Mouse (Mus musculus): ENCODE measurements around the gene Rundc1.
"Not testable (repeated sequence)": the region's sequence is repeated elsewhere in the genome, so short reads cannot be mapped to it uniquely, and the experiment has no call there.

Gene Rundc1

DNA sequence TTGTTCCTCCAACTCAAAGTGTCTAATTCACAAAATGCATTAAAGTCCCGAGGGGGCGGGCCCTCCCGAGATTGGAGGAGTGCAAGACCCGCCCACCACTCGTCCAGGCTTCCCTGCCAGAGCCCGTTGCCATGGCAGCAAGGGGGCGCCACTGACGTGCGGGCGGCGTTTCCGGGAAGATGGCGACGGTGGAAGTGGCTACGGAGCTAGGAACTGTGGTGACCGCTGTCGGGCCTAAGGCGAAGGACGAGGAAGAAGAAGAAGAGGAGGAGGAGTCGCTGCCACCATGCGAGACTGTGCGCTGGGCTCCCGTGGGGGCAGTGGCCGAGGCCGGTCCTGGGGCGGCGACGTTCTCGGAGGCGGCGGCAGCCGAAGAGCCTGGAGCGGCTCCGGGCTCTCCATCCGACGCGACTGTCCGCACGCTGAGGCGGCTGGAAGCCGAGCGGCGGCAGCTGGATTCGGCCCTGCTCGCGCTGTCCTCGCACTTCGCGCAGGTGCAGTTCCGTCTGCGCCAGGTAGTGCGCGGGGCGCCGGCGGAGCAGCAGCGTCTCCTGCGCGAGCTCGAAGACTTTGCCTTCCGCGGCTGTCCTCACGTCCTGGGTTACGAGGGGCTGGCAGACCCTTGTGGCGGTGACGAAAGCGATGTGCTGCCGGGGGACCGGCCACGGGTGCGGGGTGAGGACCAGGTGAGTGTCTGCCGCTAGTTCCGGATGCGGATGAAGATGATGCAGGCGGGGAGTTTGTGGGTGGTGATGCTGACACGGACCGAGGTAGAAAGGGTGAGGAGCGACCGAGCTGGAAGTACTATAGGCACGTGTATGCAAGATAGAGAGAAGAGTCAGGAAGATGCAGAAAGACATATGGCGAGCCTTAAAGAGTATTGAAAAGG lies at the start of gene Rundc1, which contains the start of gene Ptges3l:
Gene Rundc1, plus strand, starts transcription at position 161 of the 889 bp plus-strand sequence.
Gene Ptges3l, minus strand, starts transcription at position 409 of the 889 bp plus-strand sequence.
- peak; percentile 96 for DNase-seq (ENCODE audit: low spot score)

GRCm38 (mm10) chr11:101378196-101378595 lies 46.7 kb upstream of the Rundc1 start:
- not testable (repeated sequence) for DNase-seq (ENCODE audit: low spot score)

- DNase-seq (ENCODE audit: low spot score) = peak; percentile 22
These were observed 46.0 kb upstream of the Rundc1 start for GRCm38 (mm10) chr11:101378926-101379325.

GRCm38 (mm10) chr11:101381817-101382216 lies 43.1 kb upstream of the Rundc1 start:
- no peak for DNase-seq (ENCODE audit: low spot score)

- DNase-seq (ENCODE audit: low spot score) = peak; percentile 79
These were observed 29.8 kb upstream of the Rundc1 start for GRCm38 (mm10) chr11:101395110-101395509.

DNA sequence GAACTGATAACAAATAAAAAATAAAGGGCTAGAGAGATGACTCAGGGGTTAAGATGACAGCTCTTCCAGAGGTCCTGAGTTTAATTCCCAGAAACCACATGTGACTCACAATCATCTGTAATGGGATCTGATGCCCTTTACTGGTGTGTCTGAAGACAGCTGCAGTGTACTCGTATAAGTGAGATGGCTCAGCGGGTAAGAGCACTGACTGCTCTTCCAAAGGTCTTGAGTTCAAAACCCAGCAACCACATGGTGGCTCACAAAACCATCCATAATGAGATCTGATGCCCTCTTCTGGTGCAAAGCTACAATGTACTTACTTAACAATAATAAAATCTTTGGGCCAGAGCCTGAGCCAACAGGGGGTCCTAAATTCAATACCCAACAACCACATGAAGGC lies 9.6 kb upstream of the Rundc1 start:
- peak; percentile 27 for DNase-seq (ENCODE audit: low spot score)

GRCm38 (mm10) chr11:101416433-101417100 lies 8.3 kb upstream of the Rundc1 start:
- no peak for DNase-seq (ENCODE audit: low spot score)

DNA sequence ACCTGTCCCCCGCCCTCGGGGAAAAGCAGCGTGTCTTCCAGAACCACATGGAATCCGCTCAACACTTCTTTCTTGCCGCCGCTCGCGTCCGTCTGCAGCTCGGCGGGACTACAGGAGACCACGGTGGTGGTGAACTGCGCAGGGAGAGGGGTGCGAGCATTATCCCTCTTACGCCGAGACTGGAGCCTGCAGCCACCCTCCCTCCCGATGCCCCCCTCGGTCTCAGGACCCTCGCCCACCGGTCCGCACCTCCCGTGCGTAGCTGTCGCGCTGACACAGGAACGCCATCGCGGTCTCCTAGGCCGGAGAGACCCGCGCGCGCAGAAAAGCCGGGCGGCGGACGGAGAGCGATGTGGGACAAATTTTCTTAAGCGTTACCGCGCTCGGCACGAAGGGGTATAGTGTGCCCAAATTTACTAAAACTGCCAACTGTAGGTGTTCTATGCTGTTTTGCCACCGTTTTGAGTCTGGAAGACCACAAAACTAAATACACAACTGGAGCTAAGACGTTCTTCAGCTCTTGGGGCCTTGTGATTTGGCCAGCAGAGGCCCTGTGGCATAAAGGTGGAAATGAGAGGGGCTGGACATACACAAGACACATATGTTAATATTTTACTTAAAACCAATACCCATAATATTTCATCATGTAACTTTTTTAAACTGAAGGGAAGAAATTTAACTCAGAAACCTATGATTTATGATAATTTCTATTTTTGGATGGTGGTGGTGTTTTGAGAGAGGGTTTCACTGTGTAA lies 7.6 kb upstream of the Rundc1 start, which contains the start of gene Aarsd1:
Gene Aarsd1, minus strand, starts transcription at position 515 of the 755 bp plus-strand sequence.
- DNase-seq (ENCODE audit: low spot score) = peak; percentile 87

DNA sequence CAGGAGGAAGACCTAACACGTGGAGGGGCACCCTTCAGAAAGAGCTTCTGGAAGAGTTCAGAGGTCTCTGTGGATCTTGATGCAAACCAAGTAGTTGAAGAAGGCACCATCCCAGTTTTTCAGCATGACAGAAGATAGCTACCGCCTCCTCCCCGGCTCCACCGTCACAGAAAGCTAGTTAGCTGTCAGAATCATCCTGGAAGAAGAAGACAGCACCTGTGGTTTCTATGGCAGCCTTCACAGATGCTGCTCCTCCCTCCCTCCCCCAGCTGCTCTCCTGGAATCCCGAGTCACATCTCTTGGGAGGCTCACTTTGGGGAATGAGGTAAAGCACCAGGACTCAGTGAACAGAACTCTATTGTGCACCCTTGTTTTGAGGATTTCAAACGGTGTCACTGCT lies 5.9 kb upstream of the Rundc1 start:
- no peak for DNase-seq (ENCODE audit: low spot score)

DNA sequence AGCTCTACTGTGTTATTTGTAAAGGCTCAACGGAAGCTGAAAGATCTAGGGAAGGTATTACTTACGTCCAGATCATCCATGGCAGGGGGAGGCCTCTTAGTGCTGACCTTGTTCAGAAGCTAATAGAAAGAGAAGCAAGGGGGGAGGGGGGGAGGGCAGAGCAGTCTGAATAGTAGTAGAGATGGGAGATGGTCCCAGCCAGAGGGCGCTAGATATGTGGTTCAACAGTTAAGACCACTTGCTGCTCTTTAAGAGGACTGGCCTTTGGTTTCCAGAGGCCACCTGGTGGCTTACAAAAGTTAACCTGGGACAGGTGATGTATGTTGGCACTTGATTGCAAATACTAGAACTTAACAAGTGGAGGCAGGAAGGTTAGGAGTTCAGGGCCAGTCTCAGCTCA lies 5.3 kb upstream of the Rundc1 start:
- no peak for DNase-seq (ENCODE audit: low spot score)

DNA sequence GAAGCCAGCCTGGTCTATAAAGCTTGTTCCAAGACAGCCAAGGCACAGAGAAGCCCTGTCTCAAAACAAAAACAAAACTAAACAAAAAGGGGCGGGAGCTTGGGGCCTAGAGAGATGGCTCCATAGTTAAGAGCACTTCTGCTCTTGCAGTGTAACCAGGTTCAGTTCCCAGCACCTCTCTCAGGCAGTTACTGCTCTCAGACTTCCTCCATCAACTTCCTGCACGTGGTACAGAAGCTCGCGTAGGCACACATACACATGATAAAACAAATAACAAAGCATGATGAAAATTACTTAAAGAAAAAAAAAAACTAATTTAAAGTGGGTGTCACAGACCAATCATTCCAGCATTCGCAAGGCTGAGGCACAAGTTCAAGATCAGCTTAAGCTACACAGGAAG lies 4.7 kb upstream of the Rundc1 start:
- DNase-seq (ENCODE audit: low spot score) = no peak

DNA sequence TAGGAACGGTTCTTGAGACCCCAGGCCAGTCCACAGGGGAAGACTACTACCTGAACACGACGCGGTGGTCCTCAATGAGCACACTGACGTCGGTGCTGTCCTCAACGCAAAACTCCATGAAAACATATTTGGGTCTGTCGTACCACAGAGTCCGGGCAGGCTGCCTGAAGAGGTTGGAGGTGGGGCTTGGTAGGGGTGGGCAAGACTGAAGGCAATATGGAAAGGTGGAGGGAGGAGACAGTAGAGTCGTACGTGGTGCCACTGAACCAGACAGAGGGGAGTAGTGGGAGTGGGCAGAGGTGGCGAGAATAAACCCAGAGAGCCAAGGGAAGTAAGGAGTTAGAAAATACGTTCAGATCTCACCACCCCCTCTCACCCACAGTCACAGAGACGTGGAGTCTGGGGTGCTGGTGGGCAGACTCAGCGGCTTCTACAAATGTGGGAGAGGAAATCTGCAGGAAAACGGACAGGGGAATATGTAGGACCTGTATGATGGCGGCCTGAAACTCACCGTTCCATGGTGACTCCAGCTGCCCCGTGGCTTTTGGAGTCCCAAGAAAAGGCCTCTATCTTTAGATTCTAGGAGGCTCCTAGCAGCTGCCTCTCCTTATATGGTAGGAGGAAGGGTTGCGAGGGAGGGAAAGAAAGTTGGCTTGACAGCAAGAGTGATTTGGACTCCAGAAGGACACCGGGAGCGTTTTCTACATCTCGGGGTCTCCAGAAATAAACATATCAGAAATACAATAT lies 607 bp upstream of the Rundc1 start, which contains the start of gene Gm27029:
Gene Gm27029, minus strand, starts transcription at position 692 of the 747 bp plus-strand sequence.
- DNase-seq (ENCODE audit: low spot score) = peak; percentile 52

DNA sequence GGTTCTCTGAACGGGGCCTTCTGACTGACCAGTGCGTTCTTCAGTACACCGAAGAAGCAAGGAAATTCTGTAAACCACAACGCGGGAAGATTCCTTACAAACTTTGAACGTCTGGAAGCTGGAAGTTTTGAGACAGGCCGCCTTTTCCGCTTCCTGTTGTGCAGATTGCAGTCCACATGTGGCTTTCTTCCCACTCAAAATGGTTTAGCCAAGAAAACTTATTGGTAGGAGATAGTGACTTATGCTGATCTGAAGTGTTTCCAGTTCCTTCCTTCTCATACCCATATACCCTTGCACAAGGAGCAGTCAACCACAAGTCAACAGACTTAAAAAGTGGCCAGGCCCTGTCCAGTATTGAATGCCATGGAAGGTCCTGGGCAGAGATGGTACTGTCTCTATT lies 1.3 kb downstream of the Rundc1 start:
- DNase-seq (ENCODE audit: low spot score) = no peak

DNA sequence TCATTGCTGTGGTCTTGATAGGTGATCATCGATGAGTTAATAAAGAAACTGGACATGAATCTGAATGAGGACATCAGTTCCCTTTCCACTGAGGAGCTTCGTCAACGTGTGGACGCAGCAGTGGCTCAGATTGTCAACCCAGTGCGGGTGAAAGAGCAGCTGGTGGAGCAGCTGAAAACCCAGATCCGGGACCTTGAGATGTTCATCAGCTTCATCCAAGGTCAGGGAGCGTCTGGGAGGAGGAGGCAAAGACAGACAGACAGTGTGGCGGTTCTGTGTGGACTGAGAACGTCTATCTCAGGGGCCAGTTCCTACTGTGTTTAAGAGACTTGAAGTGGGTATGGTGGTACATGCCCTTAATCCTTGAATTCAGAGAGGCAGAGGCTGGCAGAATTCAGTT lies 6.4 kb downstream of the Rundc1 start:
- no peak for DNase-seq (ENCODE audit: low spot score)

- peak; percentile 77 for DNase-seq (ENCODE audit: low spot score)
These were observed 8.5 kb downstream of the Rundc1 start for GRCm38 (mm10) chr11:101433396-101433795.

- no peak for DNase-seq (ENCODE audit: low spot score)
These were observed 10.9 kb downstream of the Rundc1 start for GRCm38 (mm10) chr11:101435831-101436230.

DNA sequence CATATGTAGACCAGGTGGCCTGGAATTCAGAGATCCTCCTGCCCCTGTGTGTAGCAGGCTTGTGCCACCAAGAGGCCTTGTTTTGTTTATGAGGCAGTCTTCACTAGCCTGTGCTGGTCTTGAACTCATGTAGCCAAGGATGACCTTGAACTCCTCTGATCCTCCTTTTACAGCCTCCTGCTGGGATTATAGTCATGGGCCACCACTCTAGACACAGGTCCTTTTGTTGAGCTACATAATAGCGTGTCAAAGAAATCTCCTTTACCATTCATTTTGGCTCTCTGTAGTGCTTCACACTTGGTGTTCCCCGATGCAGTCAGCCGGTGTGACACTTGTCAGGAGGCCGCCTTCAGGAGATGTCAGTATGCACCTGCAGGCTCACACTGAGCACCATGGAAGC lies 12.0 kb downstream of the Rundc1 start:
- DNase-seq (ENCODE audit: low spot score) = no peak

DNA sequence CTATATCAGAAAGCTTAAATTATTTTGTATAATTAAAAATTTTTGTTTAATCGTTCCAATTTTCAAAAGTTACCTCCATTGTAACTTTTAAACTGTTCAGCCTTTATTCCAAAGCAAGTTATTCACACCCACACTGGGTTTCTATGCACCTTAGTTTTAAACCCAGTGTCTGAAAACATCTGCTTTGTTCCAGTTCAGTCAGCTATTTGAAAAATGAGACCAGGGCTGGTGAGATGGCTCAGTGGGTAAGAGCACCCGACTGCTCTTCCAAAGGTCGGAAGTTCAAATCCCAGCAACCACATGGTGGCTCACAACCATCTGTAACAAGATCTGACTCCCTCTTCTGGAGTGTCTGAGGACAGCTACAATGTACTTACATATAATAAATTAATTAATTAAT lies 13.1 kb downstream of the Rundc1 start:
- not testable (repeated sequence) for DNase-seq (ENCODE audit: low spot score)

GRCm38 (mm10) chr11:101441450-101442126 lies 16.7 kb downstream of the Rundc1 start:
- not testable (repeated sequence) for DNase-seq (ENCODE audit: low spot score)

- DNase-seq (ENCODE audit: low spot score) = peak; percentile 98
These were observed 17.3 kb downstream of the Rundc1 start, which contains the start of gene Rpl27 for GRCm38 (mm10) chr11:101442127-101442693. Gene Rpl27 (plus strand): TSS chr11:101442298.
